Mouse (Mus musculus) myocyte (in vitro differentiated cells): ENCODE measurements around the gene Fgf12. TPM values are rescaled to one million over a fixed set of nuclear protein-coding genes. Genes with fewer than 3 reads are reported as not detected.

ENCODE experiments used
- H3K27me3 ChIP-seq: one replicate; pipeline ENCODE4 v1.6.1; 2011; ENCODE audit not compliant: control insufficient read depth, insufficient read depth, insufficient read length
- H3K36me3 ChIP-seq: one replicate; pipeline ENCODE4 v1.6.1; 2011; ENCODE audit not compliant: control insufficient read depth, insufficient read depth
- H3K4me2 ChIP-seq: one replicate; pipeline ENCODE4 v1.6.1; 2011; ENCODE audit warnings: low read depth, control low read depth
- H3K4me3 ChIP-seq: one replicate; pipeline ENCODE4 v1.5.1; 2011; ENCODE audit warnings: mild to moderate bottlenecking, control low read depth, moderate library complexity
- H3K79me2 ChIP-seq: one replicate; pipeline ENCODE4 v1.6.1; 2011; ENCODE audit not compliant: control insufficient read depth, insufficient read depth
- H3ac ChIP-seq: one replicate; pipeline ENCODE4 v1.6.1; 2011; ENCODE audit not compliant: control insufficient read depth, insufficient read length
- CEBPB ChIP-seq: IDR thresholded peaks from 2 replicates; pipeline ENCODE4 v1.6.1; 2011; ENCODE audit warnings: mild to moderate bottlenecking, moderate library complexity; ENCODE audit not compliant: poor library complexity, insufficient read depth, severe bottlenecking
- E2F4 ChIP-seq: IDR thresholded peaks from one replicate; pipeline ENCODE4 v1.6.1; 2011; ENCODE audit warnings: mild to moderate bottlenecking, control low read depth, moderate library complexity; ENCODE audit not compliant: insufficient read depth
- MAX ChIP-seq: IDR thresholded peaks from one replicate; pipeline ENCODE4 v1.6.1; 2011; ENCODE audit warnings: low read depth, mild to moderate bottlenecking, control low read depth
- MYOD1 ChIP-seq, 3 experiments: IDR thresholded peaks; one replicate each; pipeline ENCODE4 v1.6.1; 2011; ENCODE audit warnings: control low read depth in 2 of 3, low read depth in 2 of 3, mild to moderate bottlenecking in 2 of 3, moderate library complexity in 1 of 3; ENCODE audit not compliant: insufficient read length in 2 of 3, control insufficient read depth in 1 of 3
- MYOG ChIP-seq, 3 experiments: IDR thresholded peaks; one replicate each; pipeline ENCODE4 v1.6.1; 2011; ENCODE audit warnings: control low read depth in 2 of 3, low read depth in 2 of 3, mild to moderate bottlenecking in 2 of 3; ENCODE audit not compliant: insufficient read length in 2 of 3, control insufficient read depth in 1 of 3, insufficient read depth in 1 of 3
- POLR2A ChIP-seq: IDR thresholded peaks from one replicate; pipeline ENCODE4 v1.6.1; 2011; ENCODE audit warnings: low read depth, mild to moderate bottlenecking, control low read depth, moderate library complexity; ENCODE audit not compliant: insufficient read length
- POLR2AphosphoS2 ChIP-seq: IDR thresholded peaks from one replicate; pipeline ENCODE4 v1.6.1; 2011; ENCODE audit warnings: low read depth, control low read depth; ENCODE audit not compliant: insufficient read length
- REST ChIP-seq: IDR thresholded peaks from one replicate; pipeline ENCODE4 v1.6.1; 2011; ENCODE audit warnings: mild to moderate bottlenecking, control low read depth, moderate library complexity; ENCODE audit not compliant: insufficient read depth, insufficient read length
- SRF ChIP-seq: IDR thresholded peaks from one replicate; pipeline ENCODE4 v1.6.1; 2011; ENCODE audit warnings: low read depth; ENCODE audit not compliant: control insufficient read depth, insufficient read length
- TCF12 ChIP-seq: IDR thresholded peaks from one replicate; pipeline ENCODE4 v1.6.1; 2011; ENCODE audit warnings: mild to moderate bottlenecking, control low read depth; ENCODE audit not compliant: poor library complexity, insufficient read depth, severe bottlenecking
- TCF3 ChIP-seq: IDR thresholded peaks from one replicate; pipeline ENCODE4 v1.6.1; 2011; ENCODE audit warnings: low read depth, control low read depth; ENCODE audit not compliant: insufficient read length
- USF1 ChIP-seq: IDR thresholded peaks from one replicate; pipeline ENCODE4 v1.6.1; 2011; ENCODE audit warnings: low read depth, mild to moderate bottlenecking, control low read depth, moderate library complexity
- polyA plus RNA-seq: library from polyadenylated mRNA; unstranded; fragments of >200 nt; fragmentation: generic; extraction: Trizol; gene quantifications from one replicate; pipeline ENCODE4 v1.2.1, GENCODE M21; 2012; ENCODE audit warnings: missing spikeins

Fgf12 gene
- polyA plus RNA-seq, 1 experiment = not detected

- Histone ChIP-seq H3K79me2 (no peaks in the 10 kb centered on the region), H3ac (no peak overlapping the region), H3K27me3 (no peaks in the 10 kb centered on the region), H3K36me3 (no peaks in the 10 kb centered on the region), H3K4me3 (no peak overlapping the region), H3K4me2 (peak overlapping the region; percentile 41)
- TF ChIP-seq POLR2A (no peak), POLR2AphosphoS2 (no peak), MYOG (IDR thresholded peaks at IDR 0.05; ENCODE audit: control insufficient read depth in 1 of 3, insufficient read depth in 1 of 3, insufficient read length in 2 of 3, low read depth in 2 of 3) (peak in 1 of 3 experiments; percentile 49), SRF (no peak), TCF12 (no peak), CEBPB (no peak), REST (no peak), MYOD1 (IDR thresholded peaks at IDR 0.05; ENCODE audit: control insufficient read depth in 1 of 3, insufficient read length in 2 of 3, low read depth in 2 of 3) (peak; percentile 42 to 66 (median 53)), TCF3 (no peak), USF1 (no peak)
Observed at GRCm38 (mm10) chr16:28696851-28697250, 56.0 kb downstream of the Fgf12 start.

DNA sequence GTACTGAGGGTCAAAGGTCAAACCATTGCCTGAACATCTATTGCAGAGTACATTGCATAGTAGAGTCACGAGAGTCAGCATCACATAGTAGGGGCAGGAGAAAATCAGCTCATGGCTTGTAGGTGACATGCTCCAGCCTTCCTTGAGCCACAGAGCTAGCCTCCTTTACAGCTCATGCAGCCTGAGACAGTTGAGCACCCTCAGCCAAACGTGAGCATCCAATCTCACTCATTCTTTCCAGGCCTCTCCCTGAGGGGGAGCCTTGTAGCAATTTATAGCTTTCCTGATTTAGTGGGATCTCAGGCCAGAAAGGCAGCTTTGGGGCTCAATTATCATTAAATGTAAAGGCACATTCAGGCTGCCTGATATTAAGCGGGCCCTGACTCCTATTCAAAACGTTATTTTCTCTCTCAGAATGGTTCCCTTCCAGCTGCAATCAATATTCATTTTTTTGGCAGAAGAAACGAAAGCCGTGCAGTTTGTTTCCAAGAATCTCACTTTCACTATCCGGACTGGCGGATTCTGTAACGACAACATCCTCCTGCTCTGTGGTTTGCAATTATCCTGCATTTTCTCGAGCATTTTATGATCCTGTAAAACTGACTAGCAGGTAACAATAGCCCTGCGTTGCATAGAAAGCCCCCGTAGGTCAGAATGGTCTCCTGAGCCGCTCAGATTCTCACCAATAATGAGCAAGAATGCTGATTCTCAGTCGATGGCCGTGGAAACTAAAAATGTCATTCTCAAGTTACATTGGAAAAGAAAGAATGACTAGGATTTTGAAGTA is 58.6 kb downstream of the Fgf12 start:
- H3K4me3 ChIP-seq = no peak overlapping the region
- no peaks in the 10 kb centered on the region for H3K36me3 ChIP-seq
- no peaks in the 10 kb centered on the region for H3K27me3 ChIP-seq
- no peak overlapping the region for H3ac ChIP-seq
- no peak for TF ChIP-seq MYOD1 (IDR thresholded peaks at IDR 0.05; ENCODE audit: control insufficient read depth in 1 of 3, insufficient read length in 2 of 3, low read depth in 2 of 3)
- no peak for TF ChIP-seq E2F4
- no peak for TF ChIP-seq POLR2AphosphoS2
- peak overlapping the region; percentile 50 for H3K4me2 ChIP-seq
- no peaks in the 10 kb centered on the region for H3K79me2 ChIP-seq

GRCm38 (mm10) chr16:28688861-28689385 is 63.9 kb downstream of the Fgf12 start:
- H3ac ChIP-seq = no peak overlapping the region
- H3K4me3 ChIP-seq = no peak overlapping the region
- no peak for TF ChIP-seq TCF12
- no peak for TF ChIP-seq POLR2AphosphoS2
- no peak for TF ChIP-seq MYOG (IDR thresholded peaks at IDR 0.05; ENCODE audit: control insufficient read depth in 1 of 3, insufficient read depth in 1 of 3, insufficient read length in 2 of 3, low read depth in 2 of 3)
- TF ChIP-seq CEBPB = no peak
- TF ChIP-seq SRF = no peak
- no peak for TF ChIP-seq MYOD1 (IDR thresholded peaks at IDR 0.05; ENCODE audit: control insufficient read depth in 1 of 3, insufficient read length in 2 of 3, low read depth in 2 of 3)
- TF ChIP-seq MAX = no peak
- no peak for TF ChIP-seq POLR2A
- H3K79me2 ChIP-seq = no peaks in the 10 kb centered on the region
- no peaks in the 10 kb centered on the region for H3K36me3 ChIP-seq
- no peaks in the 10 kb centered on the region for H3K27me3 ChIP-seq
- H3K4me2 ChIP-seq = no peak overlapping the region

DNA sequence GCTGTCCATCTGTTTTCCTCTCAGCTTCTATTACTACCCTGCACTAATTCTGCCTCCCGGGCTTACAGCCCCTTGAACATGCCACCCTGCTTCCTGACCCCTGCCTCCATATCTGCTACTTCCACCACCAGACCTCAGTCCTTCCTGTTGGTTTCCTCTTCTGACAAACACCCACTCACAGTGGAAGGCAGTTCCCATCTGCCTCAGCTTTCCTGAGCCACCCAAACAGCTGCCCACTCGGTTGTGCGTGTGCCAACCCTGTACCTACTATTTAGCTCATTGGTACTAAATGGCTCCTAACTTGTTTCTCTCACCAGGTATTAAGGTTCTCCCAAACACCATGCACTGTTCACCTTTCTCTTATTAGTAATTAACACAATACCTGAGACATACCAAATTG is 71.2 kb downstream of the Fgf12 start:
- TF ChIP-seq SRF = no peak
- no peak for TF ChIP-seq POLR2AphosphoS2
- TF ChIP-seq E2F4 = no peak
- no peak for TF ChIP-seq MAX
- TF ChIP-seq MYOD1 (IDR thresholded peaks at IDR 0.05; ENCODE audit: control insufficient read depth in 1 of 3, insufficient read length in 2 of 3, low read depth in 2 of 3) = no peak
- no peak for TF ChIP-seq POLR2A
- TF ChIP-seq REST = no peak
- Histone ChIP-seq H3K27me3 (no peaks in the 10 kb centered on the region), H3K4me3 (no peak overlapping the region), H3K36me3 (no peaks in the 10 kb centered on the region), H3K79me2 (no peaks in the 10 kb centered on the region), H3ac (no peak overlapping the region), H3K4me2 (no peak overlapping the region)

- H3K4me3 ChIP-seq = no peak overlapping the region
- no peaks in the 10 kb centered on the region for H3K79me2 ChIP-seq
- H3ac ChIP-seq = no peak overlapping the region
- no peaks in the 10 kb centered on the region for H3K36me3 ChIP-seq
- H3K4me2 ChIP-seq = no peak overlapping the region
- no peaks in the 10 kb centered on the region for H3K27me3 ChIP-seq
- no peak for TF ChIP-seq MAX
- TF ChIP-seq USF1 = no peak
- no peak for TF ChIP-seq MYOD1 (IDR thresholded peaks at IDR 0.05; ENCODE audit: control insufficient read depth in 1 of 3, insufficient read length in 2 of 3, low read depth in 2 of 3)
- no peak for TF ChIP-seq CEBPB
- no peak for TF ChIP-seq TCF3
- TF ChIP-seq POLR2A = no peak
- TF ChIP-seq POLR2AphosphoS2 = no peak
- TF ChIP-seq SRF = no peak
- no peak for TF ChIP-seq TCF12
- no peak for TF ChIP-seq MYOG (IDR thresholded peaks at IDR 0.05; ENCODE audit: control insufficient read depth in 1 of 3, insufficient read depth in 1 of 3, insufficient read length in 2 of 3, low read depth in 2 of 3)
- no peak for TF ChIP-seq E2F4
- no peak for TF ChIP-seq REST
Observed at GRCm38 (mm10) chr16:28668815-28669347, 84.0 kb downstream of the Fgf12 start.
